Mouse (Mus musculus): ENCODE results near the gene Smap2. TPM values are rescaled to one million over a fixed set of nuclear protein-coding genes. Genes with fewer than 3 reads are reported as not detected.
A peak's percentile ranks its signal among the peaks of the same experiment; 100 is the strongest.

Gene Smap2
- polyA plus RNA-seq, 1 experiment = 139 TPM

- peaks cover 7% of the 10 kb centered on the region; the same call in 1 of the 2 replicates for H3K4me1 ChIP-seq (ENCODE audit: control insufficient read depth, insufficient read depth, low read length)
- TF ChIP-seq POLR2A (IDR thresholded peaks at IDR 0.05; ENCODE audit: borderline replicate concordance, low read depth, low read length) (no peak), CTCF (IDR thresholded peaks at IDR 0.05; ENCODE audit: low read depth, low read length) (no peak)
- peak within 1 kb of the TSS; percentile 85 for H3K27ac ChIP-seq (ENCODE audit: insufficient read depth, low read depth, low read length)
- peak within 1 kb of the TSS; percentile 95 for H3K4me3 ChIP-seq (ENCODE audit: insufficient read depth, low read length)
These were observed 92.3 kb downstream of the Smap2 start, which contains the start of gene Exo5 for GRCm38 (mm10) chr4:120924554-120925299. Gene Exo5 (minus strand): TSS chr4:120925017.

GRCm38 (mm10) chr4:120921461-120921860 is 95.6 kb downstream of the Smap2 start:
- Histone ChIP-seq H3K4me3 (ENCODE audit: insufficient read depth, low read length) (no peak overlapping the region), H3K27ac (ENCODE audit: insufficient read depth, low read depth, low read length) (no peak overlapping the region), H3K4me1 (ENCODE audit: control insufficient read depth, insufficient read depth, low read length) (peaks cover 6% of the 10 kb centered on the region; the same call in 1 of the 2 replicates)
- TF ChIP-seq CTCF (IDR thresholded peaks at IDR 0.05; ENCODE audit: low read depth, low read length) (no peak), POLR2A (IDR thresholded peaks at IDR 0.05; ENCODE audit: borderline replicate concordance, low read depth, low read length) (no peak)

Other genes with a start within 250 kb of the Smap2 start
- gene Nfyc, start 185.7 kb downstream of the Smap2 start, polyA plus RNA-seq (2012; ENCODE audit: insufficient read depth, insufficient read length, missing spikeins) = 30.5 and 35.4 TPM in 2 replicates
- 1.9 and 2.3 TPM in 2 replicates for gene Rims3, start 162.4 kb downstream of the Smap2 start, polyA plus RNA-seq (2012; ENCODE audit: insufficient read depth, insufficient read length, missing spikeins)
- 19.3 and 20.1 TPM in 2 replicates for gene Exo5, start 92.2 kb downstream of the Smap2 start, polyA plus RNA-seq (2012; ENCODE audit: insufficient read depth, insufficient read length, missing spikeins)
- gene Zfp69, start 65.5 kb downstream of the Smap2 start, polyA plus RNA-seq (2012; ENCODE audit: insufficient read depth, insufficient read length, missing spikeins) = 2.0 and 2.4 TPM in 2 replicates
- gene Col9a2, start 22.1 kb upstream of the Smap2 start, polyA plus RNA-seq (2012; ENCODE audit: insufficient read depth, insufficient read length, missing spikeins) = not detected in 2 replicates
- gene Zmpste24, start 81.0 kb upstream of the Smap2 start, polyA plus RNA-seq (2012; ENCODE audit: insufficient read depth, insufficient read length, missing spikeins) = 43.5 and 45.9 TPM in 2 replicates
- not detected in 2 replicates for gene Tmco2, start 92.0 kb upstream of the Smap2 start, polyA plus RNA-seq (2012; ENCODE audit: insufficient read depth, insufficient read length, missing spikeins)
- gene Rlf, start 197.8 kb upstream of the Smap2 start, polyA plus RNA-seq (2012; ENCODE audit: insufficient read depth, insufficient read length, missing spikeins) = 11.4 and 13.2 TPM in 2 replicates